Mouse (Mus musculus) spleen, adult 18-20 months (tissue): ENCODE measurements around the gene Smco4.
"Not testable (repeated sequence)": the region's sequence is repeated elsewhere in the genome, so short reads cannot be mapped to it uniquely, and the experiment has no call there.

Source experiments
- DNase-seq, 2 experiments: peaks; one replicate each; pipeline ENCODE4 v3.0.0; 2022; ENCODE audit warnings: mixed read lengths in 2 of 2

Gene Smco4

DNA sequence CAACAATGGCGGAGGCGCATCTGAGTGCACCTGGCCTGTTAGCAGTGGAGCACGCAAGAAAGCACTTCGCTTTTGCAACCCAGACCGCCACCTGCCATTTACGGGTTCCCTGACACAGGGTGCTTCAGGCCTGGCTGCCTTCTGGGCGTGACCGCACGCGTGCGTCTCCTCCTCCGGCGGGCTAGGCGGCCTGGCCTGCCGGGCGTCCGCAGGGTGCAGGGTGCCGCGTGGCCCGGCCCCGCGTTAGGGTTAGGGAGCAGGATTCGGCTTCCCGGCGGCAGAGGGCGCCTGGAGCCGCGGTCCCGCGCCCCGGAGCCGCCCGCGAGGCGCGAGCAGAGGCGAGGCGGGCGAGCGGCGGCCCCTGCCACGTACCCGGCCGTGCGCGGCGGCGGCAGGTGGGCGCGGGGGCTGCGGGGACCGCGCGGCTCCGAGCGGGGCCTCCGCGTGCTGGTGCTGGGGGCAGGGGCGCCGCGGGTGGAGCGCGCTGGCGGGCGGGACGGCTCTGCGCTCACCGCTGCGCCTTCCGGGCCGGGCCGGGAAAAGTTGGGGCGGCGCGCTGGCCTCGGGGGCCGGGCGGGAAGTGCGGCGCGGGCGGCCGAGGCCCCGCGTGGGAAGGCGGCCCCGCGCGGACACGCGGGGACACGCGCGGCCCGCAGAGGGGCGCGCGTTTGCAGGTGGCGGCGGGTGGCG is at the start of gene Smco4:
Gene Smco4, plus strand, starts transcription at position 198 of the 690 bp plus-strand sequence.
- DNase-seq, result peak; percentile 60 to 70

DNA sequence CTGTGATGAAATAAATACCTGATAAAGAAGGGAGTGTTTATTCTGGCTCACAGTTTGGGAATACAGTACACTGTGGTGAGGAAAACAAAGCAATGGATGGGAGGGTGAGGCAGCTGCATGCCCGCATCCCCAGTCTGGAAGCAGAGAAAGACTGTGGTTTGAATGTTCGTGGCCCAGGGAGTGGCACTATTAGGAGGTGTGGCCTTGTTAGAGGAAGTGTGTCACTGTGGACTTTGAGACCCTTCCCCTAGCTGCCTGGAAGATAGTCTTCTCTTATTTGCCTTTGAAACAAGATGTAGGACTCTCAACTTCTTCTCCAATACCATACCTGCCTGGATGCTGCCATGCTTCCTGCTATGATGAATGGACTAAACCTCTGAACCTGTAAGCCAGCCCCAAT is 45.8 kb upstream of the Smco4 start:
- DNase-seq, result no peak

DNA sequence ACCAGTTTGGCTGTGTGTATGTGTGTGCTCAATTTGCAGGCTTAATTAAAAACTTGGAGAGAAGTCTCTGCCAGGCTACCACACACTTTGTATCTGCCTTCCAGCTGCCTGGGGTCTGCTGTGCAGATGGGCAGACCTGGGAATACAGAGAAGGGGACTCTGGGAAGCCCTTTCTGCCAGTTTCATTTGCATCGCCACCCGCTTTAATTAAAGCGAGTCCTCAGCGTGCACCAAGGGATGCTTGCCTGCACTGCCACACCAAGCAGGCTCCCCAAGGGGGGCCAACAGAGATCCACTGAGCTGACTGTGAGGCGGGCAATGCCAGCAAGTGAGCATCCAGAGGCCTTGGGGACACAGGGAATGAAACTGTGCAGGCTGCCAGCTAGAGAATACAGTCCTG is 42.3 kb upstream of the Smco4 start:
- DNase-seq, result no peak

DNA sequence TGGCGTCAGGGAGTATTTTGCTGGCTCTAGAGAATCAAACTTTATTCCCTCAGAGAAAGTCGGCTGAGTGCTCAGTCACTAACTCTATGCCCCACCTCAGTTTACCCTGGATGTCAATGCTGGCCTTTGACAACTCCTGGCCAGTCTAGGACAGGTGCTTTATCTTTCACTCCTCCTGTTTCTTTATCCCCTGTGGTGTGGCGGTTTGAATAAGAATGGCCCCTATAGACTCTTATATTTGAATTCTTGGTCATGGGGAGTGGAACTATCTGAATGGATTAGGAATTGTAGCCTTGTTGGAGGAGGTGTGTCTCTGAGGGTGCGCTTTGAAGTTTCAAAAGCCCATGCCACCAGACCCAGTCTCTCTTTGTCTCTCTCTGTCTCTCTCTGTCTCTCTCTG is 21.0 kb upstream of the Smco4 start:
- DNase-seq, result no peak

DNA sequence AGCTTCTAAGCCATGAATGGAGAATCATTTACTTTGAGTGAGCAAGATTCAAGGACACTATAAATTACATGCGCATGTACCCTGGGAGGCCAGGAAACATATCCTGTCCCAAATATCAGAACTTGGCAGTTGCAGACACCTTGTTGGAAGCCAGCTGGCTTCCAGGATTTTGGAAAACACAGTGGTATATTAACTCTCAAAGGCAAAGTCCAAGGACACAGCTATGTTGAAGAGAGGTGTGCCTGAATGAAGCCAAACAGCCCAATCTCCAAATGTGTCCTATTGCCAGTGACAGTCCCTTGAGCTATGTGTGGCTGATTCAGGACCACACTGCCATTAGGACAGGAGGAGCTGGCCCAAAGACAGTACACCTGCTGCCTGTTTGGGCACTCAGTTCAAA is 20.0 kb upstream of the Smco4 start:
- DNase-seq, result no peak

DNA sequence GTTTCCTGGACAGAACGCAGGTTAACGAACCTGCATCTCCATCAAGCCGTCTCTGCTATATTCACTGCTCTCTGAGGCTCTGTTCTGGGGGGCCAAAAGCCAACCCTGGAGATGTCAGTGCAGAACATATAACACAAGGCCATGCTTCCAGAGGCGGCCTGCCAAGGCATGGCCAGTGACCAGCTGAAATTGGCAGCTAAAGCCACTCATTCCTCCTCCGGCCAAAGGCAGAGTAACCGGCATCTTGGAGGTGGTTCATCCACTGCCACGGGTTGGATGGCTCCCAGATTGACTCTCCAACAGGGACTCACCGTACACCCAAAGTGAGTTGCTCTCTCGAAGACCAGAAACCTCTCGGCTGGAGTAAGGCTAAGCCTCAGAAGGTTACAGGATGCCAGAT is 15.7 kb upstream of the Smco4 start:
- no peak for DNase-seq

DNA sequence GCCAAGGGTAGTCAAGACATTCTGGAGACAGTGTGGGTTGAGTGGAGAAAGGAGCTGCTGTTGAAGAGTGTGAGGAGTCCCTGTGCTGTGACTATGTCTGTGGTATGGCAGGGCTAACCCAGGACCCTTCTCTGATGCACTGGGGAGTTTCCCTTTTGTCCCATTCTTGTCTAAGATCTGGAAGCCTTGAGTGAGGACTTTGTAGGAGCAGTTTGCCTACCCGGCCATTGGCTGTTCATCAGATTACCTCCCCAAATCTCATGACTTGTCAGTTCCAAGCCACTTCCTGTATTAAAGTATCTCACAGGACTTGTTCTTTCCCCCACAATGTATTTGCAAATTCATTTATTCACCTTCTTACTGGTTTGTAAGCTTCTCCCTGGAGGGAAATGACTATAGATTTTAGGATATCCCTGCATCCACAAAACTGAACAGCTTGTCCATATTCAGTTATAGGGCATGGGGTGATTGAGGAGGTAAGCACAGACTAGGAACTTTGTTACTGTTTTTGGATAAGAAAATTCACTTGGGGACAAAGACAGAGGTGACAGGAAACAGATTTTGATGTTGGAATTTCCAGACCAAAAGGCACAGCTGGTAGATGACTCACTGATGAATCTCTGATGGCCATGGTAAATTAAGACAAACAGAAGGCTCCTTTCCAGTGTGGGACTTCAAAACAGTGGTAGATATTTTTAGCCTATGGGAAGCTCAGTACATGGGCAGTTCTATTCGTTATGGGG is 5.4 kb upstream of the Smco4 start:
- DNase-seq, result no peak

DNA sequence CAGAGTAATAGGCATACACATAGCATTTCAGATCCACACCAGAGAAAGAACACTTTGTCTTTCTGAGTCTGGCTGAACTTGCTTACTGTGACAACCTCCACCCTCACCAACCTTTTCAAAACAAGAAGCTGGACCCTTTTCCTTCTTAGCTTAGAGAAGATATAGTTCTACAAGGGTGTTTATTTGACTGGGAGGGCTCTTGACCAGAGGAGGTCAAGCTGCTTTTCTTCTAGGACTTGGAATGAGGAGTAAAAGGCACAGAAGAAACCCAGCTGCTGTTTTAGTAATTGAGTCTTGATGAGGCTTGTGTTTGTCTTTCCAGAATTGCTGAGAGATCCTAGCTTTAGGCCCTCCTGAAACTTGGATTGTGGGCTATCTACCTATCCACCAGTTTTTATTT is 3.9 kb upstream of the Smco4 start:
- no peak for DNase-seq

DNA sequence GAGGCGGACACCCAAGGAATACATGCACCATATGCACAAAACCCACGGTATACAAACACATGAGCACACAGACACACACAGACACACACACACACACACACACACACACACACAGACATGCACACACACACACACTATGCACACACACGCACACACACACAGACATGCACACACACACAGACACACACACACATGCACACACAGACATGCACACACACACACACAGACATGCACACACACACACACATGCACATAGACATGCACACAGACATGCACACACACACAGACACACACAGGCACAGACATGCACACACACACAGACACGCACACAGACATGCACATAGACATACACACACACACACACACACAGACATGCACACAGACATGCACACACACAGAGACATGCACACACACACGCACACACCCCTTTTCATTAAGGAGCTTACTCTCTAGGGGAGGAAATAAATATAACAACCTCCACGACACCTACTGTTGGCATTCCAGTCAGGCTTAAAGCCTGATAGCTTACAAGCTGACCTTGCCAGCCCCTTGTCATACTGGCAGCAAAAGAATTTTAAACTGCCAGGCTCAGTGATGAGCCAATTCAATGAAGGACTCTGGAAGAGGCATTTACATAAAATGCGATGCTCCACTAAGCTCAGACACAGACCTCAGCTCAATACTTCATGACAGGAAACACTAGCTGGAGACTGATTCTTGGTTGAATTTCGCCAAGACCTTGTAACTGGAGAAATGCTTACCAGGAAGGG is 2.7 kb upstream of the Smco4 start:
- no peak for DNase-seq

DNA sequence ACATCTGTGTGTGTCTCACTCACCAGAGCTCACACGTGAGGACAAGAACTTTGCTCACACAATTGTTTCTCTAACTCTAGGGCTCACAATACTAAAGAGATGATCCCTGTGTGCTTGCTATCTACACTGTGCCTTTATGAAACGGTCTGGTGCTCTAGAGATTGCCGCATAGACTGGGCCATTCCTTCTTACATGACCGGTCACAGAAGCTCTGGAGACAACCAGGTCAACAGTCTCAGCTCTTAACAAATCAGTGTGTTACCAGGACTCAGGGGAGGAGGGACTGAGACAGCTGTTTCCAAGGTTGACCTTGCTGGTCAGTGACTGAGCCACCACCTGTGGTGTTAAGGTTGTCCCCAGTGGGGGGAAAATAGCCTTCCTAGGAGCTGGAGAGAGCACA is 1.5 kb upstream of the Smco4 start:
- no peak for DNase-seq

DNA sequence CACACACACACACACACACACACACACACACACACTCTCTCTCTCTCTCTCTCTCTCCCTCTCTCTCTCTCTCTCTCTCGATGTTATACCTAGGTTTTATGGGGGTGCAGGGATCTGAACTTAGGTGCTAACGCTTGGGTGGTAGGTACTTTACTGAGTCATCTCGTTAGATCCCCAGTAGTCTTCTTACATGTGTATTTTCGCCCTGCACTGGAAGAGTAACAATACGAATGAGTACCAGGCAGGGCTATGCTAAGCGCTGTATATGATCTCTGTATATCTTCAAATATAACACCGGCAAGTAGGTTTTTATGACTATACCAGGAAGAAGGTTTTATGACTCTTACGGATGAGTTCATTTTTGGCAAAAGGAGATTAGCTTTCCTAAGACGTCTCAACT is 831 bp upstream of the Smco4 start:
- DNase-seq, result no peak

DNA sequence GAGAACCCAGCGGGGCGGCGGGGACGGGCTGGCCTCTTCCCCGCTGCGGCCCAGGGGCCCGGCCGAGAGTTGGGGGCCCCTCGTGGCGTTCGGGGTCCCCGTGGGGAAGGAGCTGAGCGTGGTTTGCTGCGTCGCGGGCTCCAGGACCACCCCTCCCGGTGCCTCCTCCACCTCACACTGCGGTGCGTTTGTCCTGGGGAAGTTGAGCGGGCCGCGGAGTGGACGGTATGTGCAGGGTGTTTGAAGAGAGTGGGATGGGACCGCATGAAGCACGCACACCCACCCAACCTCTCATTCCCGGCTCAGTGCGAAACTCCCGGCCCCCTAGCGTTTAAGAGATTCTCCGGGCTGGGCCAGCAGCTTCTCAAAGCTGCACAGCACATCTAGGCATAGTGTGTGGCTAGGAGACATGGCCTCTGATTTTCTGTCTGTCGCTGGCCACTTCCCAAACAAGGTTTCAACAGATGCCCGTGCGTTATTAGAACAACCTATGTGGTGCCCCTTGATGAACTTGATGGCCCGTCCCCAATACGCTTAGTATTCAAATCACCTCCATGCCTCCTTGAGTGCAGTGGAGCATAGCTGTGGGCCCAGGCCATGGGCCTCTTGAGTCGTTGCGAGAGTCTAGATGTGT is 810 bp downstream of the Smco4 start:
- peak; percentile 16 to 44 for DNase-seq

DNA sequence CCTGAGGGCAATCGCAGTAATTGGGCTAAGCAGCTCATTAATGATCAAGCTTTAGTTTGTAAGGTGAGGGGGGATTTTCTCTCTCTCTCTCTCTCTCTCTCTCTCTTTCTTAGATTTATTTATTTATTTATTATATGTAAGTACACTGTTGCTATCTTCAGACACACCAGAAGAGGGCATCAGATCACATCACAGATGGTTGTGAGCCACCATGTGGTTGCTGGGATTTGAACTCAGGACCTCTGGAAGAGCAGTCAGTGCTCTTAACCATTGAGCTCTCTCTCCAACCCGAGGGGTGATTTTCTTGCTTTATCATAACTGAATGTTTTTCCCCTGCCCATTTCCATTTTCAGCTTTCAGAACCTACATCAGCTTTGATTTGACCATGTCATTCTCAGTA is 2.0 kb downstream of the Smco4 start:
- not testable (repeated sequence) for DNase-seq

DNA sequence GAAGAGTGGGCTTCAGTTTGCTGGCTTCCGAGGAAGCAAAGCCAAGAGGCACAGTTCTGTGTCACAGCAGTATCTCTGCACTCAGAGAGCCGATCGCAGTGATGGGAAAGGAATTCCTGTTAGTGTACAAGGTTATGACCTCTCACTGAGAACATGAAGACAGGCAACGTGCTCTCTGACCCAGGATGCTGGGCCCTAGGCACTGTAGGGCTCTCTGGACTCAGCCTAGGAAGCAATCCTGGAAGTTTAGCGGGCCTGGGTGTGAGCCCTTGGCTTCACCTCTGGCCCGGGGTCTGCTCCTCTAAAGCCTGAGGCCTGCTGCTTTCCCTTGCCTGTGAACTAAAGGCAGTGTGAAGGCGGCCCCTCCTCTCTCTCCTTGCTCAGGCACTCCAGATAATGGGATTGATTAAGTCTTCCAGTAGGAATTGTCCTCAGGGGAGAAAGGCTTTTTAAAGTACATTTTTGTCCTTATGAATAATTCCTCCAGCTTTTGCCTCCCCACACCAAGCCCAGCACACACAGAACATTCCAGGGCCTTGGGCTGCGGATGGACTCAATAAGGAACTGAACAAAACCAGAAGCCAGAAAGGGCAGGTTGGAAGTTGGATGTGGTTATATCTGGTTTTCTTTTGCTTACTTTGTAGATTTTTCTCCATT is 2.8 kb downstream of the Smco4 start:
- no peak for DNase-seq

DNA sequence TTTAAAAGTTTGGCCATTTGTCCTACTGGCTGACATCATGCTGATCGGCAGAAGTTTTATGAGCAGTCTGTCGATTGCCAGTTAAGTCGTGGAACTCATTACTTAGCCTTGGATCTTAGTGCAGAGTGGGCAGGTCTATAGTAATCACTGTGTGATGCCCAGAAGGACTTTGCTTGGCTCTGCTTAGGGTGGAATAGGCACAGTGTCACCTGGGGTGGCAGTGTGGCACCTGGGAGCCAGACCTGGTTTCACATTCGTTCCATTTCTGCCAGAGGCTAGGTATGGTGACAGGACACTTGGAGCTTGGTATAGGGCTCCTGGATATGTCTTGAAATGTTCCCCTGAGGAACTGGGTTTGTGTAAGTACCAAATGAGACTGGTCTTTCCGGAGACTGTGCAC is 6.8 kb downstream of the Smco4 start:
- no peak for DNase-seq

DNA sequence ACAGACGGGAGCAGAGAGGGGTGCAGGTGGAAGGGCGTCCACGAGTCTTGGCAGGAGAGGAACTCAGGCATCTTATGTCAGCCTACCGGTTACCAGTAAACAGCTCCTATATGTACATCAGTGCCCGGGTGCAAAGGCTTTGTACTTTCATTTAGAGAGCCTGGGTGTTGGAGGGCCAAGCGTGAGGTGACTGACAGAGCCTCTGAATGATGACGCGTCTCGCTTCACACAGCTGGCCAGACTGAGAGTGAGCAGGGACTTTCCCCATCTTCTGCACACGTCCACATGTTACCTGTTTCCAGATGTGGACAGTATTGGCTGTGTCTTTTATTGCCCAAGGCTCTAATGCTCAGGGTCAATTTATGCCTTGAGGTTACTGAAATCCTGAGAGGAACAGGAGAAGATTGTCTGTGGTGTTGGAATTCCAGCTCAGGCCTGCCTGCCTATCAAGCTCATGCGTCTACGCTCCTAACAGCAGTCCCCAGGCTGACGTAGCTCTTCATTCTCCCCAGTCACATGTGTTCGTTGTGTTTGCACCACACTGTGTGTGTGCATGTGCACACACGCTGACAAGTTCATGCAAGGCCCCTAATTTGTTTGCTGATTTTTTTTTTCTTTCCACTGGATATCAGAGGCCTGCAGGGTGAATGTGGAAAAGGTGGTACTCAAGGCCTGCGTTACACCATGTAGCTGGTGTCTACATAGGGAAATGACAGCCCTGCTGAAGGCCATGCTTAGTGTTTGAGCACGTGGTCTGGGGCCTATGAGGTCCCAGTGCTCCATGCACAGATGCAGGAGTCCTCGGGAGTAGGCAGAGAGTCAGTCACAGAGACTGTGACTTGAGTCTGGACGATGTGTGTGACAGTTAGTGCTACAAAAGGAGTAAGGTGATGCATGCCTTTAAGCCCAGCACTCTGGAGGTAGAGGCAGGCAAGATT is 8.4 kb downstream of the Smco4 start:
- no peak for DNase-seq

DNA sequence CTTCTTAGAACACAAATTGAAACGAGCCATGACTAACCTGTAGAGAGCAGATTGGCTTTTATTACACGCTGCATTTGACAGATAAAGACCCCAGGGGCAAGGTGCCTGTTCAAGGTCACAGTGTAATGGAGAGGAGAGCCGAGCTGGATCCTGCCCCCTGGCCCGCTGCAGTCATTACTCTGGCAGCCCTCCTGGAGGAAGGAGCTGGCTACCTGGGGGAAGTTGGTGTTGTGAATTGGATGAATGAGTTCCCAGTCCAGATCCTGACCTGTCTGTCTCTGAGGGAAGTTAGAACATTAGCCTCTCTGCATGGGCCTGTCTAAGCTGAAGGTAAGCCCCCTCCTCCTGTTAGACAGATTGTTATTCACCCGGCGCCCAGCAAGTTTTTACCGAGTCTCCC is 9.2 kb downstream of the Smco4 start:
- DNase-seq, result no peak

DNA sequence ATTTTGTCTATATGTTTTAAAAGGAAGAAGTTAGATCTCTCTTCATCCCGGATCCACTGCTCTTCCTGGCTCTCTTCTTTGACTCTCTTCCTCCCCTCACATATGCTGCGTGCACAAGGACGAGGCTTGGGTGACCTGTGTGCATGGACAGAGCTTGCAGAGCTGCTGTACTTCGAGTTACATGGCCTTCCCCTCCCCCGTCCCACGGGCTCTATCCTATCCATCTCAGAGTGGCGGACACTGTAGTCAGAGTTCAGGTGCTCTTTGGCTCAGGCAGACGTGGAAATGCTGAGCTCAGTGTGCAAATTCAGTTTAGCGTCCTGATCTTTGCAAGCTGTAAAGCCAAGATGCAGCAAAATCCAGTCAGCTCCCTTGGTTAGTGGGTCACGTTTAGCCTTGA is 10.1 kb downstream of the Smco4 start:
- DNase-seq, result no peak

DNA sequence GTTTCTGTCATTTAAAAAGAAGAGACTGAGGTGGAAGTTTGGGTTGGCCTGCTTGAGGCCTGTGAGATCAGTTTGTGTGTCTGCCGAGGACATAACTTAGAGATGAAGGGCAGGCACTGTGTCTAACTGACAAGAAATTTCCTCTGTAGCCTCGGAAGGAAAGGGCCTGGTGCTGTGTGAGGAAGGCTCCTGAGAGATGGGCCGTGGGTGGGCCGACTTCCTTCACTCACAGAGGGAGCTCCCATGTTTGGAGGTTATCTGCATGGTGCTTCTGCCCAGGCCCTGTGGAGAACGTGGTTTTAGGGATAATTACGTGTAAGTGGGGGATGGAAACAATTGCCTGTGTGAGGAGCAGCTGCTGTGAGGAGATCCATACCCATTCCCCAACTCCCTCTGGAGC is 10.6 kb downstream of the Smco4 start:
- DNase-seq, result no peak

DNA sequence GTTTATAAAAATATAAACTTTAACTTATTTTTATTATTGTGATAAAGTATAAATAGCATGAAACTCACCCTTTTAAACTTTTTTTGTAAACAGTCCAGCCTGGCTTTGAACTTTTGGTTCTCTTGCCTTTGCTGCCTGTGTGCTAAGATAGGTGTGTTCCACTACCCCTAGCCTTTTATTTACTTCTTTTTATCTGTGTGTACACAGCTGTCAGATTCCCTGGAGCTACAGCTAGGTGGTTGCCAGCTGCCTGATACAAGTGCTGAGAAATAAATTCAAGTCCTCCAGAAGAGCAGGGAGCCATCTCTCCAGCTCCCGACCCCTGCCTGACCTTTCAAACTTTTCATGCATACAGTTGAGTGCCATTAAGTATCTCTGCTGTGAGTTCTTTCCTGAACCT is 12.1 kb downstream of the Smco4 start:
- DNase-seq, result no peak

DNA sequence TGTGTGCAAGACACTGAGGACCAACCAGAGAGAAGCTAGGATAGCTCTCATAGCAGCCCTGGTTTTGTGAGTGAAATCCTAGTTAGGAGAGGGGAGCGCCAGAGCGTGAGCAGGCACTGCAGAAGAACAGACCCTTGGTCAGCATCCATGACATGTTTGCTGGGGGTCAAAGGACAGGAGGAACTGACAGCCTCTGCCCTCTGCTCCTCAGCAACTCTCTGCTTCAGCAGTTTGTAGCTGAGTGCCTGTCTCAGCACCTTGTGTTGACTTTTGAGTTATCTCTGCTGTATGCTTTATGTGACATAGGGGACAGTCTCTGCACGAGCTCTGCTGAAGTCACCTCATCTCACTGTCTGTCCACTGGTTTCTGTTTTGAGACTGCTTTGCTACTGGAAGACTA is 13.6 kb downstream of the Smco4 start:
- DNase-seq, result no peak

DNA sequence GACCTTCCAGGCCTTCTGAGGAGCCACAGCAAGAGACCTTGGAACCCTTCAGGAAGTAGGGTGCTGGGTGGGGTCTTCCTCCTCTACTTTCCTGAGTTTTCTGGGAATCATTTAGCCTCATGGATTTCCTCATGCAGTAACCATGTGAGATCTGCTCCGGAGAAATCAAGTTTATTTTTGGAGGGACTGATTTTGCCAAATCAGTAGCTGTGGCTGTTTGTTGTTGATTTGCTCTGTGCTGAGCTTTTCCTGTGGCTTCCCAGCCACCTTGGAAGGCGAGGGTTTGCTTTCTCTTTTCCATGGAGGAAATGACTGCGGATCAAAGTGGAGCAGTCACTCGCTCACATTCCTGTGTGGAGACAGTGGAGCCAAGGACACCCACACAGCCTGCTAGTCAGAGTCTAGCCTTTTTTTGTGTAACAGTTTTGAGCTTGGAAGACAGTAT is 14.2 kb downstream of the Smco4 start:
- no peak for DNase-seq
